Mouse (Mus musculus): ENCODE data around the gene Arhgdig. TPM values are rescaled to one million over a fixed set of nuclear protein-coding genes. Genes with fewer than 3 reads are reported as not detected.

Arhgdig gene
- polyA plus RNA-seq, 1 experiment from 2014 or later, result 10.5 TPM

DNA sequence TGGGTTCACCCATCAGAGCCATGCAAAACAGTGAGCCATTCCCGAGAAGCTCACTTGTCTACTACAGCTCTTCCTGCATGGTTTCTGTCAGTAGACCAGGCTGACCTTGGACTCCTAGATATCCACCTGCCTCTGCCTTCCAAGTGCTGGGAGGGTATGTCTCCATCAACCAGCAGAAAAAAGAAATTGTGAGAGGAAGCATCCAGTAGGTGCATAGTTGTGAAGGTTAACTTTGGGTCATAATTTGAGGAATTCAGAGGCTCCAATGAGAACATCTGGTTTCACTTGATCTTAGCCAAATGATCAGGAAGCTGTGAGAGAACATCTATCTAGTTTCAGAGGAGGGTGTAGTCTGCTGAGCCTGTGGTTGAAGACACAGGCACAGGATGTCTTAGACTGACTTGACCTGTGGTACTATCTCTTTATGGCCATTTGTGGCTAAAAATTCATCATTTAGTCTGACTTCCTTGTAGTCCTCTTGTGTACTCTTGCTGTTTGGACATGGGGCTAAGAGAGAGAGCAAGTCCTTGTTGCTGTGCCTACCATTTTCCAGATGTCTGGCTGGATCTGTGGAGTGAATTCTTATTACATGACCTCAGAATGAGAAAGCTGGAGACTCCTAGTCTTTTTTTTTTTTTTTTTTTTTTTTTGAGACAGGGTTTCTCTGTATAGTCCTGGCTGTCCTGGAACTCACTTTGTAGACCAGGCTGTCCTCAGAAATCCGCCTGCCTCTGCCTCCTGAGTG, 55.5 kb downstream of the Arhgdig start:
- Histone ChIP-seq H3K27ac (no peak overlapping the region), H3K36me3 (replicated peaks) (peaks cover 64% of the 10 kb centered on the region), H3K9ac (no peak overlapping the region), H3K4me2 (no peak overlapping the region), H3K4me1 (no peaks in the 10 kb centered on the region), H3K27me3 (no peaks in the 10 kb centered on the region), H3K9me3 (no peaks in the 10 kb centered on the region; the same call in 1 of the 2 replicates), H3K4me3 (replicated peaks) (no peak overlapping the region)
- no peak for ATAC-seq (ENCODE audit: low FRiP score)
- WGBS, result 87% methylated on average over 2 of the region's 2 CpGs

Other genes with a start within 250 kb of the Arhgdig start
- 30.6 and 31.7 TPM in 2 replicates for gene Capn15, start 222.0 kb downstream of the Arhgdig start, polyA plus RNA-seq (2016; fragmentation: Nextera tagmentation; extraction: Ambion mirVana)
- gene Rab11fip3, start 138.2 kb downstream of the Arhgdig start, polyA plus RNA-seq (2016; fragmentation: Nextera tagmentation; extraction: Ambion mirVana), result 39.3 and 39.8 TPM in 2 replicates
- 27.1 and 28.2 TPM in 2 replicates for gene Decr2, start 117.4 kb downstream of the Arhgdig start, polyA plus RNA-seq (2016; fragmentation: Nextera tagmentation; extraction: Ambion mirVana)
- gene Nme4, start 112.2 kb downstream of the Arhgdig start, polyA plus RNA-seq (2016; fragmentation: Nextera tagmentation; extraction: Ambion mirVana), result 58.6 and 62.9 TPM in 2 replicates
- 2.1 and 2.6 TPM in 2 replicates for gene Tmem8, start 94.5 kb downstream of the Arhgdig start, polyA plus RNA-seq (2016; fragmentation: Nextera tagmentation; extraction: Ambion mirVana)
- 208 and 218 TPM in 2 replicates for gene Mrpl28, start 84.3 kb downstream of the Arhgdig start, polyA plus RNA-seq (2016; fragmentation: Nextera tagmentation; extraction: Ambion mirVana)
- 12.0 and 13.1 TPM in 2 replicates for gene Axin1, start 69.1 kb downstream of the Arhgdig start, polyA plus RNA-seq (2016; fragmentation: Nextera tagmentation; extraction: Ambion mirVana)
- gene Pdia2, start 8.7 kb downstream of the Arhgdig start, polyA plus RNA-seq (2016; fragmentation: Nextera tagmentation; extraction: Ambion mirVana), result 0.29 and 0.67 TPM in 2 replicates
- 2.4 and 3.8 TPM in 2 replicates for gene Rgs11, start 4.8 kb downstream of the Arhgdig start, polyA plus RNA-seq (2016; fragmentation: Nextera tagmentation; extraction: Ambion mirVana)
- gene Fam234a, start 36.5 kb upstream of the Arhgdig start, polyA plus RNA-seq (2016; fragmentation: Nextera tagmentation; extraction: Ambion mirVana), result 19.7 and 24.4 TPM in 2 replicates
- 148 and 151 TPM in 2 replicates for gene Luc7l, start 45.1 kb upstream of the Arhgdig start, polyA plus RNA-seq (2016; fragmentation: Nextera tagmentation; extraction: Ambion mirVana)
- gene Neurl1b, start 207.0 kb upstream of the Arhgdig start, polyA plus RNA-seq (2016; fragmentation: Nextera tagmentation; extraction: Ambion mirVana), result 0.57 and 0.72 TPM in 2 replicates